ENCODE assay signal across 8 mouse cellular contexts in genomic region chr8:108911511-108911910, GRCm38 (mm10).
DNase-seq lines count a peak whose midpoint lies in the region; ATAC-seq and TF ChIP-seq lines count a peak whose summit lies in the region.

No protein-coding gene starts in this region.

- H3K4me2 ChIP-seq in embryonic facial prominence, embryonic 14.5 days (ENCODE audit: low read depth, low read length) = 0 out of 2 replicates have a peak overlapping the region, but pooled peaks have one; percentile 20

- H3K27ac ChIP-seq in ES-E14 (ENCODE audit: insufficient read depth, low read depth, low read length, poor library complexity, severe bottlenecking) = no peak overlapping the region
- H3K27ac ChIP-seq in embryonic facial prominence, embryonic 14.5 days (replicated peaks; ENCODE audit: low read depth, low read length) = no peak overlapping the region

- 3% methylated on average over 6 of the region's 6 CpGs for WGBS in embryonic facial prominence, embryonic 14.5 days

- H3K9ac ChIP-seq in ES-E14 (ENCODE audit: insufficient read depth, low read depth, low read length, poor library complexity, severe bottlenecking) = no peak overlapping the region
- H3K9ac ChIP-seq in embryonic facial prominence, embryonic 14.5 days (ENCODE audit: low read depth, low read length) = no peak overlapping the region

- 0 out of 2 replicates have a peak, but pooled peaks cover 4% of the 10 kb centered on the region for H3K36me3 ChIP-seq in ES-E14 (ENCODE audit: control insufficient read depth, insufficient read depth, low read length, poor library complexity, severe bottlenecking)
- 0 out of 2 replicates have a peak, but pooled peaks cover 2% of the 10 kb centered on the region for H3K36me3 ChIP-seq in embryonic facial prominence, embryonic 14.5 days (ENCODE audit: control insufficient read depth, insufficient read depth, low read length)

- peak; percentile 71 for DNase-seq in ES-E14 (ENCODE audit: low read depth, low spot score)
- DNase-seq in adrenal gland, postnatal 4 days (ENCODE audit: low spot score in 2 of 2) = peak; percentile 63 to 79
- peak; percentile 91 for DNase-seq in embryonic facial prominence, embryonic 14.5 days (ENCODE audit: low spot score)
- peak; percentile 92 to 95 for DNase-seq in heart, postnatal 10 days
- DNase-seq in layer of hippocampus, postnatal 10 days (ENCODE audit: low spot score in 2 of 2) = peak; percentile 91 to 92
- DNase-seq in lung, postnatal 36 days = peak; percentile 95
- DNase-seq in right cerebral cortex, adult 2 months (ENCODE audit: low spot score in 2 of 2) = peak; percentile 91 to 95
- DNase-seq in urinary bladder, postnatal 25 days (ENCODE audit: low spot score) = peak; percentile 90

- intact Hi-C loops in heart, postnatal 10 days (cut with DNase I) = loop anchor here (1.0 to 10.0 kb wide), 5 partner anchors 25 to 337 kb away; no protein-coding TSS in a partner anchor

- peak; percentile 64; the same call in 1 of the 2 replicates for ATAC-seq in embryonic facial prominence, embryonic 14.5 days (ENCODE audit: low read depth)

- peaks cover 0 to 4% of the 10 kb centered on the region in 2 experiments; a peak in 1 of 4 replicates for H3K4me1 ChIP-seq in ES-E14 (ENCODE audit: control insufficient read depth in 2 of 2, insufficient read depth in 2 of 2, low read length in 2 of 2, poor library complexity in 1 of 2)
- H3K4me1 ChIP-seq in embryonic facial prominence, embryonic 14.5 days (ENCODE audit: control insufficient read depth, insufficient read depth, low read length) = peaks cover 11% of the 10 kb centered on the region

- H3K9me3 ChIP-seq in ES-E14 (ENCODE audit: control insufficient read depth, insufficient read depth, low read depth, low read length) = no peaks in the 10 kb centered on the region
- no peaks in the 10 kb centered on the region for H3K9me3 ChIP-seq in embryonic facial prominence, embryonic 14.5 days (ENCODE audit: control insufficient read depth, low read length)

- no peaks in the 10 kb centered on the region for H3K27me3 ChIP-seq in embryonic facial prominence, embryonic 14.5 days (replicated peaks; ENCODE audit: control insufficient read depth, insufficient read depth, low read length)

- no peak overlapping the region for H3K4me3 ChIP-seq in ES-E14 (ENCODE audit: insufficient read depth in 1 of 2, low read depth in 1 of 2, low read length in 2 of 2, poor library complexity in 1 of 2, severe bottlenecking in 1 of 2)
- no peak overlapping the region for H3K4me3 ChIP-seq in embryonic facial prominence, embryonic 14.5 days (ENCODE audit: low read depth, low read length)

- in situ Hi-C loops in ES-E14 (cut with MboI; ENCODE audit: low sequenced_read_pairs in 2 of 2, unreplicated experiment in 2 of 2) = no loop called here

TF ChIP-seq in ES-E14, 5 proteins besides CTCF, POLR2A, EP300 and RAD21:
- TF ChIP-seq MAFK (IDR thresholded peaks at IDR 0.05; ENCODE audit: insufficient read depth, low read depth, low read length) (no peak), ZC3H11A (IDR thresholded peaks at IDR 0.05; ENCODE audit: borderline replicate concordance, low read depth, low read length) (0 out of 2 replicates have a peak, but pooled peaks have one; percentile 7), ZNF384 (IDR thresholded peaks at IDR 0.05; ENCODE audit: low read depth, low read length) (peak; percentile 61; the same call in 1 of the 2 replicates)
